Mouse (Mus musculus): ENCODE results near the gene Jarid2. TPM values are rescaled to one million over a fixed set of nuclear protein-coding genes. Genes with fewer than 3 reads are reported as not detected.

Jarid2 gene
- polyA plus RNA-seq, 1 experiment, result 35.9 TPM

DNA sequence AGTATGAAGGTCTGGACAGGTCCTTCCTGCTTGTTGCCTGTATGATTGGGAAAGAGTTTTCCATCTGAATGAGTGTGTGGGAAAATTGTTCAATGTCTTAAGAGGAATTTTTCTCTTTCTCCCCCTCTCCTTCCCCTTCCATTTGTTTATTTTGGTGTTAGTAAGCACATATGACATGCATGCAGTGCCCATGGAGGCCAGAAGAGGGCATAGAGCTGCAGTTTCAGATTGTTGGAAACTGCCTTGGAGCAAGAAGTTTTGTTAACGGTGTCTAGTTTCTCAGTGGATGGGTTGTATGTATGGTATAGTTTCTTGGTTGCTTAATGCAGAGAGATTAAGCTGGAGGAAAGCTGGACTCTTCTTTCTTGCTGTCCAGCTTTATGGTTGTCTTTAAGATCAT lies 75.6 kb downstream of the Jarid2 start:
- 7% methylated on average over 1 of the region's 1 CpGs for WGBS
- peak; percentile 35 to 40 for DNase-seq
- H3K4me1 ChIP-seq (ENCODE audit: control insufficient read depth, insufficient read depth, low read length), result peaks cover 10% of the 10 kb centered on the region; the same call in 1 of the 2 replicates
- no peak overlapping the region for H3K27ac ChIP-seq (ENCODE audit: insufficient read depth, low read length)
- no peaks in the 10 kb centered on the region for H3K27me3 ChIP-seq (ENCODE audit: control insufficient read depth, insufficient read depth, low read length)
- TF ChIP-seq POLR2A (IDR thresholded peaks at IDR 0.05; ENCODE audit: borderline replicate concordance, insufficient read depth, low read length) (no peak), CTCF (IDR thresholded peaks at IDR 0.05; ENCODE audit: borderline replicate concordance, insufficient read depth, low read depth, low read length) (peak; percentile 35; the same call in 1 of the 2 replicates)
- H3K4me3 ChIP-seq (replicated peaks; ENCODE audit: insufficient read depth, low read depth, low read length), result no peak overlapping the region

DNA sequence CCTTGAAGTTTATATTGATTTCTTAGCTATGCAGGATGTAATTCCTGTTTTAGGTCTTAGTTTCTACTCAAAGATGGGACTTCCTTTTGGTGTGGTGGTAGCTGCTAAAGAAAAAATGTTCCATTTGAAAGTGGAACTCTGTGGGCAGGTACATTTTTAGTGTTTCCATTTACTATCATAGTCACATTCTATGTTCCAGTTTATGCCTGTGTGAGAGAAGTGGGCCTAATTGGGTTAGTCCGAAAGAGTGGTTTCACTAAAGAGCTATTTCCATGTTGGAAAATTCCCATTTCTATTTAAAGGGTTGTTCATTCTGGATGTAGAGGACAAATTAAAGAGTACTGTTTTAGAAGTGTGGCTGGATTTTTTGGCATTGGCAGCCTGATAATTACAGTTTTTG lies 79.0 kb downstream of the Jarid2 start:
- Histone ChIP-seq H3K4me1 (ENCODE audit: control insufficient read depth, insufficient read depth, low read length) (peaks cover 18% of the 10 kb centered on the region), H3K27ac (ENCODE audit: insufficient read depth, low read length) (no peak overlapping the region), H3K4me3 (replicated peaks; ENCODE audit: insufficient read depth, low read depth, low read length) (no peak overlapping the region), H3K27me3 (ENCODE audit: control insufficient read depth, insufficient read depth, low read length) (no peaks in the 10 kb centered on the region)
- DNase-seq, result no peak
- TF ChIP-seq CTCF (IDR thresholded peaks at IDR 0.05; ENCODE audit: borderline replicate concordance, insufficient read depth, low read depth, low read length), result no peak
- WGBS, result 30% methylated on average over 1 of the region's 1 CpGs

DNA sequence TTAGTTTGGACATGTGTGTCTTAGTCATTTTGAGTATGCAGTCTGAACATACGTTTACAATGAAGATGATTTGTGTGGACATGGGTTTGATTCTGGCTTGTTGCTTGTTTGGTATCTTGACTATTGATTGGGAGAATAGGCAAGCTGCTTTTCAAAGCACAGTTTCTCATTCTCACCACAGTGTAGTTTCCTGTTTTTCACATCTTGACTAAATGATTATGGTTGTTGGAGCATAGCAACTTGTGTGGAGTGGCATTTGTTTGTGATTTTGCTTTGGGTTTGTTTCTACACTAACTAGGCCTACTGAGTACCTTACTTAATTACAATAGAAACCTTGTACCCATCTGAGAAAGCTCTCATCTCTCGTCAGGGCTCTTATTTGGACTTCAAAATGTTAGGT lies 81.7 kb downstream of the Jarid2 start:
- H3K4me3 ChIP-seq (replicated peaks; ENCODE audit: insufficient read depth, low read depth, low read length), result no peak overlapping the region
- 30% methylated on average over 2 of the region's 2 CpGs for WGBS
- no peak for DNase-seq
- no peaks in the 10 kb centered on the region for H3K27me3 ChIP-seq (ENCODE audit: control insufficient read depth, insufficient read depth, low read length)
- TF ChIP-seq POLR2A (IDR thresholded peaks at IDR 0.05; ENCODE audit: borderline replicate concordance, insufficient read depth, low read length) (no peak), CTCF (IDR thresholded peaks at IDR 0.05; ENCODE audit: borderline replicate concordance, insufficient read depth, low read depth, low read length) (no peak)
- no peak overlapping the region for H3K27ac ChIP-seq (ENCODE audit: insufficient read depth, low read length)
- peaks cover 21% of the 10 kb centered on the region for H3K4me1 ChIP-seq (ENCODE audit: control insufficient read depth, insufficient read depth, low read length)

DNA sequence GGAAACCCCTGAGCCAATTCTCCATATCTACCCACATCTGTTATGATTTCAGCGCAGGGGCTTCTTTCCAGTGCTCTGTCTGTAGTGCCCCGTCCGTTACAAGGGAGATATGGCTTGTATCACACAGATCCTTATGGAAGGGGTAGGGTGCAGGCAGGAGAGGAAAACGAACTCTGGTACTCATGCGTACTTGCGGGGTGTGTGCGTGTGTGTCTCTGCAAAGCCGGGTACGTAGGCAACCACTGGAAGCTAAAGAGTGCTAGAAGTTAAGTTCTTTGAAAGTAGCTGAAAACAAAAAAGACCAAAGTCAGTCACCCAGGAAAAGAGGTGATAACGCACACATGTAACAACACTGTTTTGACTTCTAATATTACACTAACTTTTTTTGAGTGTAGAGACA lies 82.3 kb downstream of the Jarid2 start:
- 57% methylated on average over 10 of the region's 10 CpGs for WGBS
- no peaks in the 10 kb centered on the region for H3K27me3 ChIP-seq (ENCODE audit: control insufficient read depth, insufficient read depth, low read length)
- no peak overlapping the region for H3K27ac ChIP-seq (ENCODE audit: insufficient read depth, low read length)
- no peak for DNase-seq
- H3K4me3 ChIP-seq (replicated peaks; ENCODE audit: insufficient read depth, low read depth, low read length), result no peak overlapping the region
- H3K4me1 ChIP-seq (ENCODE audit: control insufficient read depth, insufficient read depth, low read length), result peaks cover 21% of the 10 kb centered on the region
- no peak for TF ChIP-seq POLR2A (IDR thresholded peaks at IDR 0.05; ENCODE audit: borderline replicate concordance, insufficient read depth, low read length)
- TF ChIP-seq CTCF (IDR thresholded peaks at IDR 0.05; ENCODE audit: borderline replicate concordance, insufficient read depth, low read depth, low read length), result no peak

DNA sequence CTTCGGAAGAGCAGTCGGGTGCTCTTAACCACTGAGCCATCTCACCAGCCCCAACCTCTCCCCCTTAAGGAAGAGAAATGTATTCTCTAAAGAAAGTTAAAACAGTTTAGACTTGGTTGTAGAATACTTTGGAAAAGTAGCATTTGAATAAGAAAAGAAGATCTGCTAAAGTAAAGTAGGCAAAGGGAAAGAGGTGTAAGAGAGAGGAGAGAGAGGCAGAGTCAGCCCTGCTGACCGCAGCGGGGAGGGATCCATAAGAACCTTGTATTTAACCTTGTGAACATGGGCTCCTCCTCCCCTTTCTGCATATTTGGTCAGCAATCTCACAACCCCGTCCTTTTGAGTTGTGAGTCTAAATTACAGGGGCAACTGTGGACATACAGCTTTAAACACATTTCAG lies 83.1 kb downstream of the Jarid2 start:
- WGBS, result 82% methylated on average over 5 of the region's 5 CpGs
- H3K4me3 ChIP-seq (replicated peaks; ENCODE audit: insufficient read depth, low read depth, low read length), result no peak overlapping the region
- no peak for DNase-seq
- TF ChIP-seq POLR2A (IDR thresholded peaks at IDR 0.05; ENCODE audit: borderline replicate concordance, insufficient read depth, low read length) (no peak), CTCF (IDR thresholded peaks at IDR 0.05; ENCODE audit: borderline replicate concordance, insufficient read depth, low read depth, low read length) (no peak)
- no peaks in the 10 kb centered on the region for H3K27me3 ChIP-seq (ENCODE audit: control insufficient read depth, insufficient read depth, low read length)
- H3K27ac ChIP-seq (ENCODE audit: insufficient read depth, low read length), result no peak overlapping the region
- peaks cover 18% of the 10 kb centered on the region for H3K4me1 ChIP-seq (ENCODE audit: control insufficient read depth, insufficient read depth, low read length)

DNA sequence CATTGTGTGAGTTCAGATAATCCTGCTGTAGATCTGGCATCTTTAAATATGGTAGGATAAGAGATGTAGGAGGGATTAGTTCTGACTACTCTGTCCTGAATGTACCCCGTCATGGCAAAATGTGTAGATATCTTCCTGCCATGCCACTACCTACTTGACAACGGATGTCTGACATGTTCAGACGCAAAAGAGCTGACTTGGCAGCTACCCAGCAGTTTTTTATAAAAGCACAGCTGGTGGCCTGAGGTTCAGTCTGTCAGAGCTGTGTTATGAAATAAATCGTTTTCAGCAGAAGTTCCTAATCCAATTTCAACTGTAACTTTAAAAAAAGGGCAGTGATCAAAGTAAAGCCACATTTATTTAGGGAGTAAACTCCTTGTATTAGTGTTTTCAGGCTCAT lies 90.1 kb downstream of the Jarid2 start:
- no peaks in the 10 kb centered on the region for H3K27me3 ChIP-seq (ENCODE audit: control insufficient read depth, insufficient read depth, low read length)
- WGBS, result under 1% methylated on average over 4 of the region's 4 CpGs
- no peak overlapping the region for H3K27ac ChIP-seq (ENCODE audit: insufficient read depth, low read length)
- TF ChIP-seq POLR2A (IDR thresholded peaks at IDR 0.05; ENCODE audit: borderline replicate concordance, insufficient read depth, low read length) (no peak), CTCF (IDR thresholded peaks at IDR 0.05; ENCODE audit: borderline replicate concordance, insufficient read depth, low read depth, low read length) (no peak)
- no peak overlapping the region for H3K4me3 ChIP-seq (replicated peaks; ENCODE audit: insufficient read depth, low read depth, low read length)
- peaks cover 5% of the 10 kb centered on the region; the same call in 1 of the 2 replicates for H3K4me1 ChIP-seq (ENCODE audit: control insufficient read depth, insufficient read depth, low read length)
- peak; percentile 40 to 55 for DNase-seq

DNA sequence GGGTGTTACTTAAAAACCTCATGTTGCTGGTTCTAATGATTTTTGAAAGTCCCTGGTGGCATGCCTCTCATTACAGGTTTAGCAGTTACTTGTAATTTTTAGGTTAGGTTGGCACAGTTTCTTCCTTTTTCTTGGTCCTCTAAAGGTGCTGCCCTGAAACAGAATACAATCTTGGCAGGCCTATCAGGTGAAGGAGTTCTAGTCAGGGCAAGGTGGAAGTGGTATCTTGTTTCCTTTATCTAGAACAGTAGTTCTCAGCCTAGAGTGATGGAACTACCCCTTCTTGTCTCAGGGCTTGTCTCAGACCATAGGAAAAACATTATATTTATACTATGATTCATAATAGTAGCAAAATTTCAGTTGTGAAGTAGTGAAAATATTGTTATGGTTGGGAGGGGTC lies 93.3 kb downstream of the Jarid2 start:
- no peak for TF ChIP-seq POLR2A (IDR thresholded peaks at IDR 0.05; ENCODE audit: borderline replicate concordance, insufficient read depth, low read length)
- TF ChIP-seq CTCF (IDR thresholded peaks at IDR 0.05; ENCODE audit: borderline replicate concordance, insufficient read depth, low read depth, low read length), result no peak
- no peak overlapping the region for H3K27ac ChIP-seq (ENCODE audit: insufficient read depth, low read length)
- H3K27me3 ChIP-seq (ENCODE audit: control insufficient read depth, insufficient read depth, low read length), result no peaks in the 10 kb centered on the region
- H3K4me1 ChIP-seq (ENCODE audit: control insufficient read depth, insufficient read depth, low read length), result peaks cover 2% of the 10 kb centered on the region; the same call in 1 of the 2 replicates
- no peak overlapping the region for H3K4me3 ChIP-seq (replicated peaks; ENCODE audit: insufficient read depth, low read depth, low read length)
- no peak for DNase-seq

DNA sequence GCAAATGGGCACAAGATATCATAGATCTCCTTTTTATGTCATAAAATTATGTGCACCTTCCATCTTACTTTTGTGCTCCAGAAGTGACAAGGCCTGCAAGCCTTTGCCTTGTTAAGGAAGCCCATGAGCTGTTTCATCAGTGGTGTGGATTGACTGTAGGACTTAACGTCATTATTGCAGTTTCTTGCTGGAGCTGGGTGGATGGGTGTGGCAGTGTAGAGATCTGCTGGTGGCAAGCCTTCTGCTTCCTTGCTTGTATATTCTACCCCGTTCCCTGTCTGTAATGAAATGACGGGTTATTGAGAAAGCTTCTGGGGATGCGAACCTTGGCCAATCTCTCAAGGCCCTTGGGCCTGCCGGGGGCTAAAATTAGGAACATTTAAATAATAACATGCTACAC lies 99.6 kb downstream of the Jarid2 start:
- 48% methylated on average over 5 of the region's 5 CpGs for WGBS
- DNase-seq, result no peak
- Histone ChIP-seq H3K4me1 (ENCODE audit: control insufficient read depth, insufficient read depth, low read length) (peaks cover 17% of the 10 kb centered on the region; the same call in 1 of the 2 replicates), H3K27me3 (ENCODE audit: control insufficient read depth, insufficient read depth, low read length) (no peaks in the 10 kb centered on the region), H3K4me3 (replicated peaks; ENCODE audit: insufficient read depth, low read depth, low read length) (no peak overlapping the region), H3K27ac (ENCODE audit: insufficient read depth, low read length) (no peak overlapping the region)
- TF ChIP-seq POLR2A (IDR thresholded peaks at IDR 0.05; ENCODE audit: borderline replicate concordance, insufficient read depth, low read length), result no peak

Data from cerebellum, adult 2 months (tissue).